Mouse (Mus musculus) lung, postnatal 25 days (tissue): Measurements from ENCODE around the gene Ctnnbip1.

ENCODE experiments used
- DNase-seq: peaks from one replicate; pipeline ENCODE4 v3.0.0; 2022; ENCODE audit warnings: low spot score

Ctnnbip1 gene

GRCm38 (mm10) chr4:149521258-149521657 lies 3.2 kb downstream of the Ctnnbip1 start:
- no peak for DNase-seq

GRCm38 (mm10) chr4:149523961-149524360 lies 5.9 kb downstream of the Ctnnbip1 start:
- no peak for DNase-seq

- DNase-seq, result no peak
These were observed 7.1 kb downstream of the Ctnnbip1 start for GRCm38 (mm10) chr4:149525170-149525569.

GRCm38 (mm10) chr4:149525811-149526210 lies 7.8 kb downstream of the Ctnnbip1 start:
- DNase-seq, result no peak

GRCm38 (mm10) chr4:149526330-149526729 lies 8.3 kb downstream of the Ctnnbip1 start:
- DNase-seq, result no peak

GRCm38 (mm10) chr4:149527621-149528354 lies 9.8 kb downstream of the Ctnnbip1 start:
- no peak for DNase-seq

GRCm38 (mm10) chr4:149529691-149530090 lies 11.7 kb downstream of the Ctnnbip1 start:
- no peak for DNase-seq

GRCm38 (mm10) chr4:149539441-149539840 lies 21.4 kb downstream of the Ctnnbip1 start:
- DNase-seq, result no peak

- no peak for DNase-seq
These were observed 23.9 kb downstream of the Ctnnbip1 start for GRCm38 (mm10) chr4:149541935-149542334.

- no peak for DNase-seq
These were observed 24.4 kb downstream of the Ctnnbip1 start for GRCm38 (mm10) chr4:149542431-149542830.

- DNase-seq, result peak; percentile 86
These were observed 25.0 kb downstream of the Ctnnbip1 start for GRCm38 (mm10) chr4:149542927-149543553.

- DNase-seq, result no peak
These were observed 26.9 kb downstream of the Ctnnbip1 start for GRCm38 (mm10) chr4:149544892-149545291.

- DNase-seq, result no peak
These were observed 28.9 kb downstream of the Ctnnbip1 start for GRCm38 (mm10) chr4:149546797-149547444.

- no peak for DNase-seq
These were observed 29.5 kb downstream of the Ctnnbip1 start for GRCm38 (mm10) chr4:149547523-149547922.

GRCm38 (mm10) chr4:149549221-149549925 lies 31.3 kb downstream of the Ctnnbip1 start:
- DNase-seq, result peak; percentile 87

- no peak for DNase-seq
These were observed 32.8 kb downstream of the Ctnnbip1 start for GRCm38 (mm10) chr4:149550866-149551265.

GRCm38 (mm10) chr4:149551696-149552095 lies 33.7 kb downstream of the Ctnnbip1 start:
- no peak for DNase-seq

- DNase-seq, result no peak
These were observed 35.8 kb downstream of the Ctnnbip1 start for GRCm38 (mm10) chr4:149553834-149554233.

- no peak for DNase-seq
These were observed 38.1 kb downstream of the Ctnnbip1 start for GRCm38 (mm10) chr4:149556111-149556510.

GRCm38 (mm10) chr4:149557905-149558304 lies 39.9 kb downstream of the Ctnnbip1 start:
- DNase-seq, result no peak

GRCm38 (mm10) chr4:149558389-149558788 lies 40.4 kb downstream of the Ctnnbip1 start:
- peak; percentile 46 for DNase-seq

- DNase-seq, result no peak
These were observed 43.4 kb downstream of the Ctnnbip1 start for GRCm38 (mm10) chr4:149561392-149561791.
